Mouse (Mus musculus): ENCODE measurements around the gene Ric8a.

- TF ChIP-seq CTCF (IDR thresholded peaks at IDR 0.05), result no peak
- no peak for TF ChIP-seq POLR2A (IDR thresholded peaks at IDR 0.05; ENCODE audit: insufficient read depth, low read depth, low read length)
- TF ChIP-seq EP300 (IDR thresholded peaks at IDR 0.05; ENCODE audit: insufficient read depth, low read depth, low read length), result no peak
Observed at GRCm38 (mm10) chr7:140855181-140855580, 1.6 kb upstream of the Ric8a start.
